Mouse (Mus musculus) adipocyte (in vitro differentiated cells): ENCODE results near the gene Slitrk4.

Experiments
- DNase-seq: peaks from one replicate; pipeline ENCODE4 v3.0.0-alpha.2; 2016; ENCODE audit warnings: low spot score

The Slitrk4 gene

DNA sequence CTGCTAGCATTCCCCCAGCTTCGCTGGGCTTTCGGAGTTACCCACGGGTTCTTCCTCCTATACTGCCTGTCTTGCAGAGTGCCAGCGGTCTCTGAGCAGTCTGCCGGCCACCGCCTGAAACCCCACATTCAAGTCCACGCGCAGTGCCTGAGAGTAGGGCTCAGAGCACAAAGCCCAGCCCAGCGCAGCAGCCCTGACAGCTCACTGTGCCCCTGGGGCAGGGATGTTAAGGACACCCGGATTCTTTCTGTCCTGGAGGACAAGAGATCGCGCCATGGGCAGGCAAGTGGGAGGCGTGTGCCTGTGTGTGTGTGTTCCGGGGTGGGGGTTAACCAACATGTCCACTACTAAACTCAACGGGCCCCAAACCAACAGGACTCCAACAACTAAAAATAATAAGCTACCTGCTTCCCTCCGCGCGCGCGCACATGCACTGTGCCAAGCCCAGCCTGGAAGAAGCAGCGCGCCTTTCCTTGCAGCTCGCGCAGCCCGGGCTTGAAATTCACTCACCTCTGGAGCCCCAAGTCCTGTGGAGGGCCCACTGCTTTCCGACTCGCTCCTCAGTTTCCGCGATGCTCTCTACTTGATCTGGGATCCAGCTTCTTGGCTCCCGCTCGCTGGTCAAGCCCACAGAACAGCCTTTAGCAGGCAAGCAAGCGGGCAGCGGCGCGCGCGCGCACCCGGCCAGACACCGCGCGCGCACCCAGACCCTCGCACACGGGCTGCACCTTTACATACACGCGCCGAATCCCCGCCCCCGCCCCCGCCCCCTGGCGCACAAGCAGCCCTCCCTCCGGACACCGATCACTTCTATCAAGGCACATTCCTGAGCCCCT is at the start of gene Slitrk4:
Gene Slitrk4 (minus strand): TSS at position 707 of the 836 bp plus-strand sequence.
- no peak for DNase-seq

DNA sequence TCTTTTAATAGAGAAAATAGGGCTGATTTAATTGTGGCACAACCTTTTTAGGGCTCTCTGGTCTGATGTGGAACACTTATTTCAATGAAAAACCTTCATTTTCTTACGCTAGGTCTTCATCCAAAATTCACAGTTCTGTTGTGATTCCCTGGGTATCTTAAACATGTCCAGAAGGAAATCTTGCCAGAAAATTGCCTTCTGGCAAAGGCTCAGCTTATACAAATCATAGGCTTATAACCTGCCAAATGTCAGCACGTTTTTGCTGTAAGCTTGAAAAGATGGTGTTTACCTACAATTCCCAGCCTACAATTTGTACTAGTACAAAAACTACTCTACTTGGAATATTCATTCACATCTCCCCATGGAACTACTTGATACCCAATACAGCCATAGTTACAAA is 42.7 kb upstream of the Slitrk4 start:
- DNase-seq = no peak

DNA sequence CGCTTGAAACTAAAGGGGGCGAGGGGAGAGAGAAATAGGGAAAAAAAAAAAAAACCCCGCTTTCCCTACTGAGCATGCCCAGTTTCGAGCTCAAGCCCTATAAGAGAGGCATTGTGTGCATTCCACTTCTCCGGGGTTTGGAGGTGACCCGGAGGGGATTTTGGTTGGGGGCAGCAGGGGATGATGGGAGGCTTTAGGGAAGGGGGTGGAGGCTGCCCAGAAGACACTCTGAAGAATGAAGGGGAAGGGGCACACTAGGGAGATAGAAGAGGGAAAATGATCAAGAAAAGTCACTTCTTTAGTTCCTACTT is 1.1 kb upstream of the Slitrk4 start:
- DNase-seq = no peak

DNA sequence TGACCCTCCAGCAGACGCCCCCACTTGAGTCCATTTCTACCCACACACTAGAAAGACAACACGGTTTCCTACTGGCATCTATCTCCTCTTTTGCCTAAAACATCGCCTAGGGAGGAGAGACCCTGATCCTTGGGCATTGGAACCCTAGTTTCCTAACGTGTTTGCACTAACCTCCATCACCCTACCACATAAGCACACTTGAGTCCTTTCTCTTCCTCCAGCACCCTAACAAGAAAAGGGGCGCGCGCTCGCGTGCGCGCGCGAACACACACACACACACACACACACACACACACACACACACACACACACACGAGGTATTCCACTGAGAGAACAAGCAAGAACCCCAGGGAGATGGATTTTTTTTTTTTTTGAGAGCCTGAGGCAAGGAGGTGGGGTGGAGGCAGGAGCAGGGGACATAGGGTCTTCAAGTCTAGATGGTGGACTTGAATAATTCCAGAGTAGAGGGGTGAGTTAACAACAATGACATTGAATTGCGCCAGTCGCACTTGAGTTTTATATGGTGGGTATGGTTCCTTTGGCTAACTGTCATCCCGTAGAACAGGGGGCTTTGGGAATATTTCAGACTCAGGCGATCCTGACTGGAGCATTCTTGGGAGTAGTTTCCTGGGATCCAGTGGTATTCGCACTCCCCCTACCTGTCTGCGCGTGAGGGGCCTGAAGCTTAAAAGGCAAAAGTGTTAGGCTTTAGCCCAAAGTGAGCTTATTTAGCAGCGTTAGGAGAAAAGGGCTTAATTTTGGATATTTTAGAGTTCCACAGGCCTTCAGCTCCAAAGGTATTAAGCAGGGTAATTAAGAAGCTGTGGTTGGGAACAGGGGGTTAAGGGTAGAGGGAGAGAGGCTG is 562 bp upstream of the Slitrk4 start:
- DNase-seq = no peak

DNA sequence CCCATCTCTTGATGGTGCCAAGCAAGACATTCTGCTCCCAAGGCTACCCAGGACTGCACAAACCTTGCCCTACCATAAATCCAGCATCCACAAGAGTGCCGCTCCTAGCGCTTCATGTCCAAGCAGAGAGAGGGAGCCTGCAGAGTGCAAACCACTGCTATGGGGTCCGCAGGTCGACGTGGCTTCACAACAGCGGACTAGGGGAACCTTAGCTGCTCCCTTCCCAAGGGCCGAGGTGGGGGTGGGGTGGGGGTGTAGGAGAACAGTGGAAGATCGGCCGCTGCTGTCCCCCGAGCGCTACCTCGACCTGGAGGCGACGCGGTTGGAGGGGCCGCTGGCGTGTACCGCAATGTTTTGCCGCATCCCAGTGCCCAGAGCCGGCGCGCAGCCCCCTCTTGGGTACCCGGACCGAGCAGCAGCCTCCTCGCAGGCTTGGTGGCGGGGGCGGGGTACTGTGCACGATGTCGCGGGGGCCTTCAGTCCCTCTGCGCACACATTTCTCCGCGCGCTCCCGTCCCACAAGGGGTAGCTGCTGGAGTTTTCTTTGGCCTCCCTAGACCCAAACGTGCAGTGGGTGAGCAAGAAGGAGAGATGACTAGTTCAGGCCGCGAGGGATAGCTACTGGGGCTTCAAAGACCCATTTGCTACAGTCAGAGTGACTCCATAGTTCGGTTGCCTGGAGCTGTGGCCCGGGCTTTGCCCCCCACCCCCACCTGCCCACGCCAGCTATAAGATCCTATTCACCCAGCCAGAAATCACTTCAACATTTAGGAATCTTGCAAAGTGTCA is 1.1 kb downstream of the Slitrk4 start:
- no peak for DNase-seq

DNA sequence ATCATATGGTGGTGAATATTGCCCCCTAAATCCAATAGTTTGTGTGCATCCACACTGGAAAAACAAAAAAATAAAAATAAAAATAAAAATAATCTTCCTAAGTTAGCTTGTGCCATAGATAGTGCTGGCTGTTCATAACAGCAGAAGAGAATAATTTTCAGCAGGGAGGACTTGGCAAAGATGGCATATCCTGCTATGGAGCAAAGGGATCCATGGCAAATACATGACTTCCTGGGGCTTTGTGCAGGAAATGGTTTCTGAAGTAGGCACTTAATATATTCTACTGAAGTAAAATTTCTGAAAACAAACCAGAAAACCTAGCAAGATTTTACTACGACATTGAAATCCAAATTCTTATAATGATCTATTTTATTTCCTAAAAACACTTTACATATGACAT is 13.3 kb downstream of the Slitrk4 start:
- DNase-seq = no peak
